Mouse (Mus musculus) hindbrain, embryonic 15.5 days (tissue): Measurements from ENCODE around the gene 4933411K16Rik. TPM values are rescaled to one million over a fixed set of nuclear protein-coding genes. Genes with fewer than 3 reads are reported as not detected.
A peak's percentile ranks its signal among the peaks of the same experiment; 100 is the strongest.

Source experiments
- ATAC-seq: fragments of 200-750 bp; cut with Nextera tagmentation; 2 replicates; pipeline ENCODE4 v1.8.0; 2017; ENCODE audit warnings: low read depth, moderate number of reproducible peaks, moderate TSS enrichment; ENCODE audit not compliant: low FRiP score
- H3K27ac ChIP-seq: fragments of 300-500 bp; sonication (generic); replicated peaks from 2 replicates; pipeline ENCODE4 v1.5.1; 2015; ENCODE audit warnings: mild to moderate bottlenecking, inconsistent platforms
- H3K27me3 ChIP-seq: fragments of 300-500 bp; sonication (generic); 2 replicates; pipeline ENCODE4 v1.6.1; 2015; ENCODE audit warnings: control low read depth, inconsistent platforms
- H3K36me3 ChIP-seq: fragments of 300-500 bp; sonication (generic); 2 replicates; pipeline ENCODE4 v1.6.1; 2015; ENCODE audit warnings: control low read depth, inconsistent platforms
- H3K4me1 ChIP-seq: fragments of 300-500 bp; sonication (generic); replicated peaks from 2 replicates; pipeline ENCODE4 v1.6.1; 2015; ENCODE audit warnings: control low read depth, inconsistent platforms
- H3K4me2 ChIP-seq: fragments of 300-500 bp; sonication (generic); 2 replicates; pipeline ENCODE4 v1.6.1; 2015; ENCODE audit warnings: moderate library complexity, mild to moderate bottlenecking, inconsistent platforms
- H3K4me3 ChIP-seq: fragments of 300-500 bp; sonication (generic); 2 replicates; pipeline ENCODE4 v1.5.1; 2015; ENCODE audit warnings: mild to moderate bottlenecking, inconsistent platforms
- H3K9ac ChIP-seq: fragments of 300-500 bp; sonication (generic); 2 replicates; pipeline ENCODE4 v1.6.1; 2015; ENCODE audit warnings: inconsistent platforms
- H3K9me3 ChIP-seq: fragments of 300-500 bp; sonication (generic); 2 replicates; pipeline ENCODE4 v1.6.1; 2016; ENCODE audit warnings: control low read depth, inconsistent platforms
- WGBS: fragments of 180-500 bp; shearing (Covaris S2); methylation state at CpG from one replicate; pipeline ENCODE4 v1.1.7; 2015; 5-methylcytosine and 5-hydroxymethylcytosine counted together
- polyA plus RNA-seq: library from polyadenylated mRNA; unstranded; fragments of >200 nt; fragmentation: Nextera tagmentation; extraction: Ambion mirVana; gene quantifications from 2 replicates; pipeline ENCODE4 v1.2.1, GENCODE M21; 2015

4933411K16Rik gene
- polyA plus RNA-seq, 1 experiment from 2014 or later, result 0.14 TPM

DNA sequence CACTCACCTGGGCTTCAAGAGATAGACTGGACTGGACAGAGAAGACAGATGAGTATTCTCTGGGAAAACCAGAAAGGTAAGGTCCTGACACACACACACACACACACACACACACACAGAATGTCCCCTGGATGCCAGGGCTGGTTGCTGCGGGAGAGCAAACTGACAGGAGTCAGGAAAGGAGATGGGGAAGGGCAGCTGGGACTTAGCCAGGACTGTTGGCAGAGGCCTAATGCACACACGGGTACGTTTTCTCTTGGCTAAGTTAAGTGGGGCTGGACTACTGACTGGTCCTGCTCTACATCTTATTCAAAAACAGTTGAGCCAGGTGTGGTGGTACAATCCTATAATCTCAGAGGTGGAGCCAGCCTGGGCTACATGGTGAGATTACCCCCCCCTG is 15.7 kb upstream of the 4933411K16Rik start:
- no peaks in the 10 kb centered on the region for H3K9me3 ChIP-seq
- peaks cover 9% of the 10 kb centered on the region; the same call in 1 of the 2 replicates for H3K4me1 ChIP-seq
- H3K9ac ChIP-seq, result no peak overlapping the region
- no peak overlapping the region for H3K27ac ChIP-seq
- H3K4me3 ChIP-seq, result no peak overlapping the region
- H3K4me2 ChIP-seq, result no peak overlapping the region
- 0 out of 2 replicates have a peak, but pooled peaks cover 4% of the 10 kb centered on the region for H3K27me3 ChIP-seq
- ATAC-seq, result no peak
- H3K36me3 ChIP-seq, result no peaks in the 10 kb centered on the region
- WGBS, result 67% methylated on average over 3 of the region's 3 CpGs

DNA sequence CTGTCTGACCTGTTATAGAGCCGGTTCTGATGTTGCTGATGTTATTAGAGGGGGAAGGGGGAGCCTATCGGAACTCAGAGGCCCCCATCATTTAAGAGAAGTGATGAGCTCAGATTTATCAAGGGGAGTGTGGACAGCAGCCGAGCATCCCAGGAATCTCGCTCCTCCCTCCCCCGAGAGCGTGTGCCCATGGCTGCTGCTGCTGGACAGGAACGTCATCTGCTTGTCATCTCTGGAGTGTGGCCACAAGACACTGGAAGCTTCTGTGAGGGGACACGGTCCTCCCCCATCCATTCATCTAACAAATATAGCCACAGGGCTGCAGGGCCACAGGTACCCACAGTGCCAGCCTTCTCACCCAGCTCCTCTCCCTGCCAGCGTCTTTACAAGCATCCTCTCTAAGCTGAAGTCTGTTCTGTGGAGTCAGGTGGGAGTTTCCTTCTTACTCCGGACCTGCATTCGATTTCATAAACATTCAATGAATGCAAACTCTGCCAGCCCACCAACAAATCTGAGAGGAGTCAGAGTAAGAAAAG is 14.8 kb upstream of the 4933411K16Rik start:
- no peaks in the 10 kb centered on the region for H3K9me3 ChIP-seq
- WGBS, result 81% methylated on average over 11 of the region's 11 CpGs
- H3K27ac ChIP-seq, result no peak overlapping the region
- H3K4me2 ChIP-seq, result no peak overlapping the region
- no peak overlapping the region for H3K4me3 ChIP-seq
- H3K36me3 ChIP-seq, result no peaks in the 10 kb centered on the region
- ATAC-seq, result no peak
- no peak overlapping the region for H3K9ac ChIP-seq
- peaks cover 9% of the 10 kb centered on the region; the same call in 1 of the 2 replicates for H3K4me1 ChIP-seq
- 0 out of 2 replicates have a peak, but pooled peaks cover 4% of the 10 kb centered on the region for H3K27me3 ChIP-seq

DNA sequence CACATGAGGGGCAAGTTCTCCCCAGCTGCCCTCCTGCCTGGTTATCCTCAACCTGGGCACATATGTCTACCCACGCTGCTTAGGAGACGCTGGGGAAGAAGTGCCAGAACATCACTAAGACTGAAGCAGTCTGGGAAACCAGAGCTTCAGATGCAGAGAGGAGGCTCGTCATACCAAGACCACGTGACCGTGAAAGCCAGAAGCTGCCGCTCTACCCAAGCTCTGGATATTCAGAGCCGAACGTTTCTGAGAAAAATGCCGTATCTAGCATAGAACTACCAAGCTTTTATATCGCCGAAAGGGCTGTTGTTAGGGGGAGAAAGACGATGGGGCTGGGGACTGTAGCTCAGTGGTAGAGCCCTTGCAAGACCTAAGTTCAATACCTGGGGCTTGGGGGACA is 13.7 kb upstream of the 4933411K16Rik start:
- Histone ChIP-seq H3K36me3 (no peaks in the 10 kb centered on the region), H3K9me3 (no peaks in the 10 kb centered on the region), H3K4me1 (peaks cover 9% of the 10 kb centered on the region; the same call in 1 of the 2 replicates), H3K4me3 (no peak overlapping the region), H3K4me2 (no peak overlapping the region), H3K27me3 (0 out of 2 replicates have a peak, but pooled peaks cover 4% of the 10 kb centered on the region), H3K27ac (no peak overlapping the region), H3K9ac (no peak overlapping the region)
- ATAC-seq, result no peak
- WGBS, result 93% methylated on average over 12 of the region's 12 CpGs

GRCm38 (mm10) chr19:42043988-42044387 is 8.1 kb upstream of the 4933411K16Rik start:
- Histone ChIP-seq H3K27ac (no peak overlapping the region), H3K4me3 (no peak overlapping the region), H3K4me1 (no peaks in the 10 kb centered on the region), H3K9ac (no peak overlapping the region), H3K36me3 (no peaks in the 10 kb centered on the region), H3K4me2 (no peak overlapping the region), H3K27me3 (0 out of 2 replicates have a peak, but pooled peaks cover 4% of the 10 kb centered on the region), H3K9me3 (no peaks in the 10 kb centered on the region)
- ATAC-seq, result no peak
- WGBS, result 98% methylated on average over 6 of the region's 6 CpGs

DNA sequence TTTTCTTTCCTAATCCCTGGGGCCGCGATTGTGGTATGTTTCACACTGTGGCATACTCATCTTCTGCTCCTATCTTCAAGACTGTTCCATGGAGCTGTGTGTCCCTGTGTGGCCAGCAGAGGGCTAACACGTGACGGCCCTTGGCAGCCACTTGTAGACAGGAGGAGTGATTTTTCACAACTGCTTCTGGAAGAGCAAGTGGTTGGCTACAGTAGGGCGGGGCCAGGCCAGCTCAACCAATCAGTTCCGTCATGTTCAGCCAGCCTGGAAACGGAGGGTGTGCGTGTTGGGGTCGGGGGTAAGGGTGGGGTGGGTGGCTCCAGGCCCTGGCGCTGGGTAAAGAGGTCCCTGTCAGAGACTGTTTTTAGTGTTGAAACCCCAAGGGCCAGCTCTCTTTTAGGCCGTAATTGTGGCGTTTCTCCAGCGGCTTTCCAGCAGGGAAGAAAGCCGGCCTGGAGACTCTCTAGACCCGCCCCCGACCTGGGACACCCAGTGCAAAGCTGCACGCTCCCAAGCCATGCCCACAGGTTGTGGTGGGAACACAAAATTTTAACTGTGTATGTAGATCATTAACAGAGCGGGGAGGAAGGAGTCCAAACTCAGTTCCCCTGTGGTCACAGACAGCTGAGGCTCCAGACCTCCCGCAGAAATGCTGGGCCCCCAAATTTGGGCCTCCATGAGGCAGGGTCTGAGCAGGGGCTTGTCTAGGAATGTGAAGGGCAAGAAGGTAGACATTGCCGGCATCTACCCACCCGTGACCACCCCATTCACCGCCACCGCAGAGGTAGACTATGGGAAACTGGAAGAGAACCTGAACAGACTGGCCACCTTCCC is 6.6 kb upstream of the 4933411K16Rik start, which contains the start of gene Hoga1:
TSS of gene Hoga1 (plus strand) at position 342 of the 834 bp plus-strand sequence.
- Histone ChIP-seq H3K9ac (no peak within 1 kb of the TSS), H3K4me2 (peak within 1 kb of the TSS; percentile 51), H3K27ac (no peak within 1 kb of the TSS), H3K4me1 (no peaks in the 10 kb centered on the region), H3K36me3 (no peaks in the 10 kb centered on the region), H3K9me3 (no peaks in the 10 kb centered on the region), H3K4me3 (peak within 1 kb of the TSS; percentile 28), H3K27me3 (0 out of 2 replicates have a peak, but pooled peaks cover 4% of the 10 kb centered on the region)
- 28% methylated on average over 23 of the region's 23 CpGs for WGBS
- ATAC-seq, result peak; percentile 84

GRCm38 (mm10) chr19:42050251-42050650 is 1.8 kb upstream of the 4933411K16Rik start:
- H3K9ac ChIP-seq, result no peak overlapping the region
- WGBS, result 90% methylated on average over 1 of the region's 1 CpGs
- H3K27ac ChIP-seq, result no peak overlapping the region
- no peaks in the 10 kb centered on the region for H3K4me1 ChIP-seq
- H3K36me3 ChIP-seq, result no peaks in the 10 kb centered on the region
- H3K9me3 ChIP-seq, result no peaks in the 10 kb centered on the region
- no peak overlapping the region for H3K4me3 ChIP-seq
- no peak for ATAC-seq
- no peak overlapping the region for H3K4me2 ChIP-seq
- no peaks in the 10 kb centered on the region for H3K27me3 ChIP-seq

- no peaks in the 10 kb centered on the region for H3K36me3 ChIP-seq
Observed at GRCm38 (mm10) chr19:42051351-42051750, 697 bp upstream of the 4933411K16Rik start.

GRCm38 (mm10) chr19:42054255-42054654 is 2.2 kb downstream of the 4933411K16Rik start:
- H3K9ac ChIP-seq, result no peak overlapping the region
- no peak overlapping the region for H3K4me2 ChIP-seq
- H3K27ac ChIP-seq, result no peak overlapping the region
- H3K9me3 ChIP-seq, result no peaks in the 10 kb centered on the region
- H3K27me3 ChIP-seq, result no peaks in the 10 kb centered on the region
- no peak overlapping the region for H3K4me3 ChIP-seq
- 82% methylated on average over 6 of the region's 6 CpGs for WGBS
- no peaks in the 10 kb centered on the region for H3K36me3 ChIP-seq
- ATAC-seq, result no peak
- H3K4me1 ChIP-seq, result no peaks in the 10 kb centered on the region

More at GRCm38 (mm10) chr19:42051351-42051750, 697 bp upstream of the 4933411K16Rik start:
- 94% methylated on average over 3 of the region's 3 CpGs for WGBS
- Histone ChIP-seq H3K27ac (no peak overlapping the region), H3K4me3 (no peak overlapping the region), H3K4me2 (no peak overlapping the region), H3K4me1 (no peaks in the 10 kb centered on the region), H3K9me3 (no peaks in the 10 kb centered on the region), H3K9ac (no peak overlapping the region), H3K27me3 (no peaks in the 10 kb centered on the region)
- no peak for ATAC-seq

DNA sequence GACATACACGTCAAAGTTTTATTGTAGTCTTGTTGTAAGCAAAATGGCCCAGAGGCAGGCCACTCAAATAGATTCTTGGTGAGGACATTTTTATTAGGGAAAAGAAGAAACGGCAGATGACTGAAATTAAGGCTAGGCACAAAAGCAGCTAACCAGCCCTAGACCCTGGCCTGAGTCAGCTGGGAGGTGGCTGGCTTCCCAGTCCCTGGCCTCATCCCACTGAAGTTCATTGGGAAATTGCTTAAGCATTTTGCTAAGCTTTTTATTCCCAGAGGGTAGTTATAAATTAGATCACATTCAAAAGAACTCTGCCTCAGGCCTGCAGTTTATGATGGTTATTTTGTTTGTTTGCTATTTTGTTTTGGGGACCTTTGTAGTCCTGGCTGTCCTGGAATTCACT is 3.8 kb downstream of the 4933411K16Rik start:
- Histone ChIP-seq H3K36me3 (no peaks in the 10 kb centered on the region), H3K4me2 (no peak overlapping the region), H3K9ac (no peak overlapping the region), H3K9me3 (no peaks in the 10 kb centered on the region), H3K27me3 (no peaks in the 10 kb centered on the region), H3K4me1 (no peaks in the 10 kb centered on the region), H3K4me3 (no peak overlapping the region), H3K27ac (no peak overlapping the region)
- no peak for ATAC-seq
- 81% methylated on average over 2 of the region's 2 CpGs for WGBS

- 88% methylated on average over 6 of the region's 6 CpGs for WGBS
Observed at GRCm38 (mm10) chr19:42056719-42057409, 4.8 kb downstream of the 4933411K16Rik start.

DNA sequence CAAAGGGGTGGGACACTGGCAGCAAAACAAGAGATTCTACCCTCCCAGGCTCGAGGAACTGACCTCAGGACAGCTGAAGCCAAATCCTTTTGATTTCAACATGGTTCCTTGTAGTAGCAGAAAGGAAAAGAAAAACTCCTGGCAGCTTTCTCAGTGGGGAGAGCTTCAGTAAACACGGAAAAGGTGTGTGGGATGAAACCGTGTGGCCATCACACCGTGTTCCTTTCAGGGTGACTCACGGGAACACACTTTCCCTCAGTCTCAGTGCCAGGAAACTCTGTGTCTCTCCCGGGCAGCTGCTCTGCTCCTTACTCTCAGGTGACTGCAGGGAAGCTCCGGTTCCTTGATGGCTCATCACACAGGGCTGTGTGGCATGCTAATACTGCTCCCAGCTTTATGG is 6.4 kb downstream of the 4933411K16Rik start:
- Histone ChIP-seq H3K9ac (no peak overlapping the region), H3K9me3 (no peaks in the 10 kb centered on the region), H3K4me3 (no peak overlapping the region), H3K36me3 (no peaks in the 10 kb centered on the region), H3K4me2 (no peak overlapping the region), H3K27ac (no peak overlapping the region), H3K27me3 (no peaks in the 10 kb centered on the region), H3K4me1 (no peaks in the 10 kb centered on the region)
- ATAC-seq, result no peak
- WGBS, result 74% methylated on average over 7 of the region's 7 CpGs

More at GRCm38 (mm10) chr19:42056719-42057409, 4.8 kb downstream of the 4933411K16Rik start:
- Histone ChIP-seq H3K27me3 (no peaks in the 10 kb centered on the region), H3K4me3 (no peak overlapping the region), H3K9me3 (no peaks in the 10 kb centered on the region), H3K4me2 (no peak overlapping the region), H3K36me3 (no peaks in the 10 kb centered on the region), H3K4me1 (no peaks in the 10 kb centered on the region), H3K9ac (no peak overlapping the region), H3K27ac (no peak overlapping the region)
- no peak for ATAC-seq

DNA sequence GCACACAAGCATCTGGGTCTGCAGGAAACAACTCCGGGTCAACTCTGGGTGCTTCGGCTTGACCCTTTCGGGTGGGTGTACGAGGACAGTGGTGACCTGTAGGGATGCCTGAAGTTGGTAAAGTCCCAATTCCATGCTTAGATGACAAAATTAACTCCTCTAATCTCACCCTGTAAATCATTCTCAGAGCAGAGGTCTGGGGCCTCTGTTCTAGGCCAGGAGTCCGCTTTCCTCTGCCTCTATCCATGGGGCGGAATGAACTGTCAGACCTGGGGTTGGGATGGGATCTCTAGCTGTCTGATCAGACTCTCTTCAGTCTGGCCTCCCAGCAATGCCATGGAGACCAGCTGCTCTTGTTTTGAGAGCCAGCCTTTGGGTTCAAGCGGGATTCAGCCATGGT is 9.4 kb downstream of the 4933411K16Rik start:
- no peak overlapping the region for H3K4me2 ChIP-seq
- no peaks in the 10 kb centered on the region for H3K27me3 ChIP-seq
- ATAC-seq, result no peak
- 94% methylated on average over 7 of the region's 7 CpGs for WGBS
- no peak overlapping the region for H3K9ac ChIP-seq
- H3K9me3 ChIP-seq, result no peaks in the 10 kb centered on the region
- no peaks in the 10 kb centered on the region for H3K36me3 ChIP-seq
- H3K27ac ChIP-seq, result no peak overlapping the region
- no peaks in the 10 kb centered on the region for H3K4me1 ChIP-seq
- no peak overlapping the region for H3K4me3 ChIP-seq
